Mouse (Mus musculus) ovary, postnatal 36 days (tissue): ENCODE data around the gene Cntnap4.
A peak's percentile ranks its signal among the peaks of the same experiment; 100 is the strongest.
"Not testable (repeated sequence)": the region's sequence is repeated elsewhere in the genome, so short reads cannot be mapped to it uniquely, and the experiment has no call there.

Experiments
- DNase-seq: peaks from one replicate; pipeline ENCODE4 v3.0.0; 2022; ENCODE audit warnings: low spot score, mixed read lengths

Cntnap4 gene

DNA sequence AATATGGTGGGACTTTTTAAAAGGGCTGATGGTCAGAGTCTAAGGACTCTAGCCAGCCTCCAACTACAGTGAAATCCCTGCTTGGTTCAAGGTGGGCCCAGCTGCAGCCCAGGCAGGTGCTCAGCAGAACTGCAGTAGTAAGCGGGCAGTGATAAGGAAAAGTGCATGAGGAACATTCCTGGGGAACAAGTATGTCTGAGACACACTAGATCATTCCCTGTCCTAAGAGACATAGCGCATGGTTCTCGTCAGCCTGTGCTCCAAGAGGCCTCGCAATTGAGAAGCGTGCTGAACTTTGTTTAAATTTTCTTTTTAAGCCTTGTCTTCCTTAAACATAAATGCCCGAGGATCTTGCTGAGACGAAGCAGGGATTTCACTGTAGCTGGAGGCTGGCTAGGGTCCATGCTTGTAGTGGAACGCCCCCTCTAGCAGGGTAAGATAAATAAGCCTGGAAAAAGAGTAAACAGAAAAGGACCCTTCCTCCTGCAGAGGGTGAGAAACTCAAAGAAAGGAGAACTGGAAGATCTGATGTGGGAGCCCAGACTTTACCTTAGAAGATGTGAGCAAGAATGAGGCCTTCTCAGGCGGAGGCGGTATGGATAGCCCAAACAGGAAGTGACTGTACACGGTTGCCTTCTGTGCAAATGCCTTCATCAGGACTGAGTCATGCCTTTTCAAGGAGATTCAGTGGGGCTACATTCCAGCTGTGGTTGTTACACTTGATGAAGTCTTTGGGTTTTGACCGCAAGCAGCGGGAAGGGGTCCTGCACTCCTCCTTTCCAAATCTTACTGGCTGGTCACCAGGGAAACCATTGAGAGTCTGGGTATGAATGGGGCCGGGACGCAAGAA, 161.0 kb downstream of the Cntnap4 start:
- no peak for DNase-seq

- DNase-seq: peak; percentile 4
These were observed 165.7 kb downstream of the Cntnap4 start for GRCm38 (mm10) chr8:112735575-112735974.

GRCm38 (mm10) chr8:112743331-112743730, 173.5 kb downstream of the Cntnap4 start:
- DNase-seq: no peak

- DNase-seq: no peak
These were observed 177.5 kb downstream of the Cntnap4 start for GRCm38 (mm10) chr8:112747296-112747695.

DNA sequence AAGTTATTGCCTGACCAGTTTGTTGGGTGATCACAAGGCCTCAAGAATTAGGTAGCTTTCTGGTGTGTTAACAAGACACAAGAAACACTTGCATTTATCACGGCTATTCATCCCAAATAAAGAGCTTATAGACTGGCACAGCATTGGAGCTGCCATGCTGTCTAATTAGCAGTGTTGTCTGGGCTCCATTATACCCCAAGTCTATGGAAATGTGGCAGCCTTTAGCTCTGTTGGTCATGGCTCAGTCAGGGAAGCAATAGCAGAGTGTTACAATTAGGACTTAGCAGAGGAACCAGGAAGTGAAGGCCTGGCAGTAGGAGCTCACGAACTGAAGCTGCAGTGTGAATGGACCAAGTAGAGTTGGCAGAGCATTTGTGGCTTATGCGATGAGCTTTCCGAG, 185.3 kb downstream of the Cntnap4 start:
- no peak for DNase-seq

- DNase-seq: no peak
These were observed 233.2 kb downstream of the Cntnap4 start for GRCm38 (mm10) chr8:112803058-112803457.

DNA sequence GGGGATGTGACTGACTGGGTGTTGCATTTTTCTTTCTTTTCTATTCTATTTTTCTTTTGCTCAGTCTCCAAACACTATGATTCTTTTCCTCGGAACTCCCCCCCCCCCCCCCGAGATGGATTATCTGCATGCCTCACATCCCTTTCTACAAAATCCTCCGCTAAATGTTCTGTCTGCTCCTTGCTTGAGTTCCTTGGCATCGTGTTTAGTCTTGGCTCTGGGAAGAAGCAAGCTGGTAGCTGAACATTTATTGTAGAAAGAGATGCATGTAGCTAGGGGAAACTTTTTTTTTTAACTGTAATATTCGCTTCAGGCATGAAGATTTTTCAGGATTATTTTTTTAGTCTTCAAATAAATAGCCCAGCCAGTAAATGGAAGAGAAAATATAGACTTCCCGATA, 239.5 kb downstream of the Cntnap4 start:
- no peak for DNase-seq

GRCm38 (mm10) chr8:112841057-112841456, 271.2 kb downstream of the Cntnap4 start:
- DNase-seq: no peak

GRCm38 (mm10) chr8:112849541-112849940, 279.7 kb downstream of the Cntnap4 start:
- not testable (repeated sequence) for DNase-seq

DNA sequence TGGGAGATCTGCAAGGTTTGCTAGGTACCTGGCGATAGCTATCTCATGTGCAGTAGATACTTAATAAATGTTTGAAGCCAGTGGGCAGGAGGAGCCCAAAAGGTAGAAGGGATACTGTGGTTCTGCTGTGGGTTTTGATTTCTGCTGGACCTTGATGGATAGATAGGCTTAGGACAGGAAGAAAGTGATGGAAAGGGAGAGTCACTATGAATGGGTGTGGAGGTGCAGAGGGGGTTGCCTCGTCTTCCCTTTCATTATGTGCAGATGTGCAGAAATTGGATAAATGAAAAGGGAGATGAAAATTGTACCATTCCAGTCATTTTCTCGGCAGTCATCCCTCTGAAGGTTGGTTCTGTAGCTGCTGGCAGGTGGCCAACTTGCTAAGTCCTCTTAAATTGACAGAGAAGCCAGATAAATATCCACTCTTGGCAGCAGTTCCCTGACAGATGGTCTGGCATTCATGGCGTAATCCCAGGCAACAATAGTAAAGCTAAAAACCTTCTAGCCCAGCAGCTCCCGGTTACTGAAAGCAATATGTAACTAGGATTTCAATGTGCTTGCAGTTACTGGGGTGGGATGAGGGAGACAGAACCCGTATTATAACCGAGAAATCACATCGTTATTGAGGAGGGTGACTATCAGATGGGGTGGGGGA, 336.7 kb downstream of the Cntnap4 start:
- DNase-seq: peak; percentile 5

DNA sequence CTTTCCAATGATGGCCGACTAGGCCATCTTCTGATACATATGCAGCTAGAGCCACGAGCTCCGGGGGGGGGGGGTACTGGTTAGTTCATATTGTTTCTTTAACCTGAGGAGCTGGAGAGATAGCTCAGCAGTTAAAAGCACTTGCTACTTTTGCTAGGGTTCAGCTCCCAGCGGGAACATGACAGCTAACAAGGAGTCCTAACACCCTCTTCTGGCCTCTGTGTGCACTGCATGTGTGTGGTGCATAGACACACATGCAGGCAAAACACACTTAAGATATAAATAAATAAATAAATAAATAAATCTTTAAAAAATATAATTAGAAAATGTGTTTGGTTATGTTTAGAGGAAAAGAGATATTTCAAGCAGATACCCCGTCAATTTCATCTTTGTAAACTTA, 339.7 kb downstream of the Cntnap4 start:
- DNase-seq: peak; percentile 7

GRCm38 (mm10) chr8:112911422-112911821, 341.6 kb downstream of the Cntnap4 start:
- no peak for DNase-seq

GRCm38 (mm10) chr8:112922151-112922550, 352.3 kb downstream of the Cntnap4 start:
- no peak for DNase-seq

GRCm38 (mm10) chr8:112922789-112923188, 352.9 kb downstream of the Cntnap4 start:
- DNase-seq: no peak
